Mouse (Mus musculus) bone marrow macrophage, adult 2 months (primary cell): ENCODE measurements around the gene Rnf183.

Experiments used
- CTCF ChIP-seq: IDR thresholded peaks from 2 replicates; pipeline ENCODE4 v1.5.1; 2012; ENCODE audit warnings: low read depth, mild to moderate bottlenecking, low read length, moderate library complexity
- POLR2A ChIP-seq: IDR thresholded peaks from 2 replicates; pipeline ENCODE4 v1.6.1; 2012; ENCODE audit warnings: mild to moderate bottlenecking, low read depth, low read length, borderline replicate concordance

- no peak for TF ChIP-seq CTCF
- no peak for TF ChIP-seq POLR2A
Measured at GRCm38 (mm10) chr4:62468158-62468557, 33.1 kb upstream of the Rnf183 start.
